Mouse (Mus musculus): ENCODE measurements around the gene Tbc1d19.

- no peak for TF ChIP-seq GATA1 (IDR thresholded peaks at IDR 0.05; ENCODE audit: low read length)
- no peak for TF ChIP-seq TAL1 (IDR thresholded peaks at IDR 0.05; ENCODE audit: low read length)
Measured at GRCm38 (mm10) chr5:53931011-53931410, 121.6 kb downstream of the Tbc1d19 start.
